Mouse (Mus musculus): ENCODE data around the gene Kat7. TPM values are rescaled to one million over a fixed set of nuclear protein-coding genes. Genes with fewer than 3 reads are reported as not detected.

The Kat7 gene
- polyA plus RNA-seq, 1 experiment from 2014 or later, result 85.3 TPM

GRCm38 (mm10) chr11:95352686-95353085, 42.6 kb upstream of the Kat7 start:
- H3K36me3 ChIP-seq (ENCODE audit: control insufficient read depth, insufficient read depth, low read length), result no peaks in the 10 kb centered on the region
- no peak overlapping the region for H3K27ac ChIP-seq (ENCODE audit: low read depth, low read length)
- H3K4me3 ChIP-seq (ENCODE audit: low read depth, low read length), result no peak overlapping the region
- 90% methylated on average over 2 of the region's 2 CpGs for WGBS
- no peak overlapping the region for H3K9ac ChIP-seq (ENCODE audit: low read length)
- ATAC-seq (replicated peaks; ENCODE audit: low FRiP score) (no peak), DNase-seq (ENCODE audit: low spot score) (no peak)
- H3K27me3 ChIP-seq (ENCODE audit: control insufficient read depth, insufficient read depth, low read length), result no peaks in the 10 kb centered on the region
- H3K9me3 ChIP-seq (ENCODE audit: control insufficient read depth, low read length), result no peaks in the 10 kb centered on the region
- no peaks in the 10 kb centered on the region for H3K4me1 ChIP-seq (replicated peaks; ENCODE audit: control insufficient read depth, insufficient read depth, low read length)
- no peak overlapping the region for H3K4me2 ChIP-seq (ENCODE audit: low read depth, low read length, severe bottlenecking)

GRCm38 (mm10) chr11:95350960-95351359, 40.9 kb upstream of the Kat7 start:
- Histone ChIP-seq H3K9me3 (ENCODE audit: control insufficient read depth, low read length) (no peaks in the 10 kb centered on the region), H3K27me3 (ENCODE audit: control insufficient read depth, insufficient read depth, low read length) (no peaks in the 10 kb centered on the region), H3K4me1 (replicated peaks; ENCODE audit: control insufficient read depth, insufficient read depth, low read length) (no peaks in the 10 kb centered on the region), H3K27ac (ENCODE audit: low read depth, low read length) (no peak overlapping the region), H3K4me2 (ENCODE audit: low read depth, low read length, severe bottlenecking) (no peak overlapping the region), H3K4me3 (ENCODE audit: low read depth, low read length) (no peak overlapping the region), H3K9ac (ENCODE audit: low read length) (no peak overlapping the region), H3K36me3 (ENCODE audit: control insufficient read depth, insufficient read depth, low read length) (no peaks in the 10 kb centered on the region)
- DNase-seq (ENCODE audit: low spot score), result no peak
- ATAC-seq (replicated peaks; ENCODE audit: low FRiP score), result no peak
- 100% methylated on average over 3 of the region's 3 CpGs for WGBS

GRCm38 (mm10) chr11:95350289-95350688, 40.2 kb upstream of the Kat7 start:
- Histone ChIP-seq H3K4me2 (ENCODE audit: low read depth, low read length, severe bottlenecking) (no peak overlapping the region), H3K27me3 (ENCODE audit: control insufficient read depth, insufficient read depth, low read length) (no peaks in the 10 kb centered on the region), H3K9ac (ENCODE audit: low read length) (no peak overlapping the region), H3K4me1 (replicated peaks; ENCODE audit: control insufficient read depth, insufficient read depth, low read length) (no peaks in the 10 kb centered on the region), H3K27ac (ENCODE audit: low read depth, low read length) (no peak overlapping the region), H3K36me3 (ENCODE audit: control insufficient read depth, insufficient read depth, low read length) (no peaks in the 10 kb centered on the region), H3K9me3 (ENCODE audit: control insufficient read depth, low read length) (no peaks in the 10 kb centered on the region), H3K4me3 (ENCODE audit: low read depth, low read length) (no peak overlapping the region)
- ATAC-seq (replicated peaks; ENCODE audit: low FRiP score) (no peak), DNase-seq (ENCODE audit: low spot score) (no peak)
- WGBS, result 84% methylated on average over 6 of the region's 6 CpGs

GRCm38 (mm10) chr11:95344181-95344580, 34.1 kb upstream of the Kat7 start:
- no peak for ATAC-seq (replicated peaks; ENCODE audit: low FRiP score)
- DNase-seq (ENCODE audit: low spot score), result no peak
- Histone ChIP-seq H3K9me3 (ENCODE audit: control insufficient read depth, low read length) (no peaks in the 10 kb centered on the region), H3K27ac (ENCODE audit: low read depth, low read length) (no peak overlapping the region), H3K4me3 (ENCODE audit: low read depth, low read length) (no peak overlapping the region), H3K27me3 (ENCODE audit: control insufficient read depth, insufficient read depth, low read length) (no peaks in the 10 kb centered on the region), H3K4me1 (replicated peaks; ENCODE audit: control insufficient read depth, insufficient read depth, low read length) (no peaks in the 10 kb centered on the region), H3K4me2 (ENCODE audit: low read depth, low read length, severe bottlenecking) (no peak overlapping the region), H3K36me3 (ENCODE audit: control insufficient read depth, insufficient read depth, low read length) (no peaks in the 10 kb centered on the region), H3K9ac (ENCODE audit: low read length) (no peak overlapping the region)
- 74% methylated on average over 2 of the region's 2 CpGs for WGBS

- H3K4me1 ChIP-seq (replicated peaks; ENCODE audit: control insufficient read depth, insufficient read depth, low read length), result no peaks in the 10 kb centered on the region
- ATAC-seq (replicated peaks; ENCODE audit: low FRiP score) (no peak), DNase-seq (ENCODE audit: low spot score) (no peak)
- no peaks in the 10 kb centered on the region for H3K36me3 ChIP-seq (ENCODE audit: control insufficient read depth, insufficient read depth, low read length)
- H3K4me3 ChIP-seq (ENCODE audit: low read depth, low read length), result no peak overlapping the region
- 0 out of 2 replicates have a peak, but pooled peaks cover under 1% of the 10 kb centered on the region for H3K27me3 ChIP-seq (ENCODE audit: control insufficient read depth, insufficient read depth, low read length)
- H3K9me3 ChIP-seq (ENCODE audit: control insufficient read depth, low read length), result no peaks in the 10 kb centered on the region
- no peak overlapping the region for H3K9ac ChIP-seq (ENCODE audit: low read length)
- no peak overlapping the region for H3K4me2 ChIP-seq (ENCODE audit: low read depth, low read length, severe bottlenecking)
- no peak overlapping the region for H3K27ac ChIP-seq (ENCODE audit: low read depth, low read length)
- WGBS, result 81% methylated on average over 4 of the region's 4 CpGs
Measured at GRCm38 (mm10) chr11:95343180-95343579, 33.1 kb upstream of the Kat7 start.

GRCm38 (mm10) chr11:95340664-95341063, 30.6 kb upstream of the Kat7 start:
- Histone ChIP-seq H3K9ac (ENCODE audit: low read length) (no peak overlapping the region), H3K36me3 (ENCODE audit: control insufficient read depth, insufficient read depth, low read length) (no peaks in the 10 kb centered on the region), H3K4me3 (ENCODE audit: low read depth, low read length) (no peak overlapping the region), H3K9me3 (ENCODE audit: control insufficient read depth, low read length) (no peaks in the 10 kb centered on the region), H3K4me2 (ENCODE audit: low read depth, low read length, severe bottlenecking) (no peak overlapping the region), H3K4me1 (replicated peaks; ENCODE audit: control insufficient read depth, insufficient read depth, low read length) (no peaks in the 10 kb centered on the region; the same call in 1 of the 2 replicates), H3K27me3 (ENCODE audit: control insufficient read depth, insufficient read depth, low read length) (0 out of 2 replicates have a peak, but pooled peaks cover 2% of the 10 kb centered on the region), H3K27ac (ENCODE audit: low read depth, low read length) (no peak overlapping the region)
- no peak for DNase-seq (ENCODE audit: low spot score)
- 49% methylated on average over 5 of the region's 5 CpGs for WGBS
- ATAC-seq (replicated peaks; ENCODE audit: low FRiP score), result no peak

DNA sequence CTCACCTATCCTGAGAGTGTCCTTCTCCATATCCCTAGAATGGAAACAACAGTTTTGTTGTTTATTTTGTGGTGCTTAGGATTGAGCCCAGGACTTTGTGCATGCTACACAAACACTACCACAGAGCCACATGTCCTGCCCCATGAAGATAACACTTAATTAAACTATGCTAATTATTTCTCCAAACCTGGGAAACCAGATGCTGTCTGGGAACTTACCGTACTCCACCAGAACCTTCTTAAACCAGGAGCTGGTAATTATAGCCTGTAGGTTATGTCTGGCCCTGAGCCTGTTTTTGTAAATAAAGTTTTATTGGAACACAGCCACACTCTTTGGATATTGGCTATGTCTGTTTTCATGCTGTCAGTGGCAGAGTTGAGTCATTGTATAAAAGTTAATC, 30.2 kb upstream of the Kat7 start:
- ATAC-seq (replicated peaks; ENCODE audit: low FRiP score), result no peak
- no peaks in the 10 kb centered on the region for H3K9me3 ChIP-seq (ENCODE audit: control insufficient read depth, low read length)
- 0 out of 2 replicates have a peak, but pooled peaks cover 2% of the 10 kb centered on the region for H3K27me3 ChIP-seq (ENCODE audit: control insufficient read depth, insufficient read depth, low read length)
- DNase-seq (ENCODE audit: low spot score), result no peak
- no peaks in the 10 kb centered on the region for H3K36me3 ChIP-seq (ENCODE audit: control insufficient read depth, insufficient read depth, low read length)
- H3K4me1 ChIP-seq (replicated peaks; ENCODE audit: control insufficient read depth, insufficient read depth, low read length), result no peaks in the 10 kb centered on the region; the same call in 1 of the 2 replicates
- H3K4me3 ChIP-seq (ENCODE audit: low read depth, low read length), result no peak overlapping the region
- WGBS, result 73% methylated on average over 1 of the region's 1 CpGs
- no peak overlapping the region for H3K4me2 ChIP-seq (ENCODE audit: low read depth, low read length, severe bottlenecking)
- no peak overlapping the region for H3K27ac ChIP-seq (ENCODE audit: low read depth, low read length)
- no peak overlapping the region for H3K9ac ChIP-seq (ENCODE audit: low read length)

- Histone ChIP-seq H3K27me3 (ENCODE audit: control insufficient read depth, insufficient read depth, low read length) (0 out of 2 replicates have a peak, but pooled peaks cover 2% of the 10 kb centered on the region), H3K4me2 (ENCODE audit: low read depth, low read length, severe bottlenecking) (no peak overlapping the region), H3K36me3 (ENCODE audit: control insufficient read depth, insufficient read depth, low read length) (no peaks in the 10 kb centered on the region), H3K27ac (ENCODE audit: low read depth, low read length) (no peak overlapping the region), H3K4me1 (replicated peaks; ENCODE audit: control insufficient read depth, insufficient read depth, low read length) (no peaks in the 10 kb centered on the region; the same call in 1 of the 2 replicates), H3K4me3 (ENCODE audit: low read depth, low read length) (no peak overlapping the region), H3K9me3 (ENCODE audit: control insufficient read depth, low read length) (no peaks in the 10 kb centered on the region), H3K9ac (ENCODE audit: low read length) (no peak overlapping the region)
- 20% methylated on average over 14 of the region's 14 CpGs for WGBS
- ATAC-seq (replicated peaks; ENCODE audit: low FRiP score) (no peak), DNase-seq (ENCODE audit: low spot score) (no peak)
Measured at GRCm38 (mm10) chr11:95339471-95340021, 29.5 kb upstream of the Kat7 start.

GRCm38 (mm10) chr11:95337846-95338342, 27.8 kb upstream of the Kat7 start:
- Histone ChIP-seq H3K36me3 (ENCODE audit: control insufficient read depth, insufficient read depth, low read length) (no peaks in the 10 kb centered on the region), H3K9ac (ENCODE audit: low read length) (peak overlapping the region; percentile 76), H3K4me2 (ENCODE audit: low read depth, low read length, severe bottlenecking) (peak overlapping the region; percentile 88), H3K27me3 (ENCODE audit: control insufficient read depth, insufficient read depth, low read length) (0 out of 2 replicates have a peak, but pooled peaks cover 2% of the 10 kb centered on the region), H3K4me3 (ENCODE audit: low read depth, low read length) (peak overlapping the region; percentile 81), H3K27ac (ENCODE audit: low read depth, low read length) (no peak overlapping the region), H3K4me1 (replicated peaks; ENCODE audit: control insufficient read depth, insufficient read depth, low read length) (no peaks in the 10 kb centered on the region; the same call in 1 of the 2 replicates), H3K9me3 (ENCODE audit: control insufficient read depth, low read length) (no peaks in the 10 kb centered on the region)
- DNase-seq (ENCODE audit: low spot score) (no peak), ATAC-seq (replicated peaks; ENCODE audit: low FRiP score) (no peak)
- 30% methylated on average over 9 of the region's 9 CpGs for WGBS
